Comparison of ENCODE assay signal across 36 mouse cellular contexts in genomic region chr2:126781478-126781877, GRCm38 (mm10). TPM values are rescaled to one million over a fixed set of nuclear protein-coding genes. Genes with fewer than 3 reads are reported as not detected.
"Had no signal": no experiment of that assay in that cellular context is flagged by ENCODE, and none has a peak within 500 bp of the region (broad histone marks: within the 10 kb centered on the region; RNA-seq: fewer than 3 reads in every experiment).

No protein-coding gene starts in this region.

- H3K9ac ChIP-seq: heart, embryonic 12.5 days; heart, embryonic 13.5 days; heart, embryonic 15.5 days; hindbrain, embryonic 12.5 days; hindbrain, embryonic 13.5 days; hindbrain, embryonic 14.5 days; hindbrain, embryonic 15.5 days; intestine, embryonic 15.5 days; kidney, embryonic 15.5 days had no signal

- H3K9me3 ChIP-seq: heart, embryonic 10.5 days; heart, embryonic 12.5 days; heart, embryonic 13.5 days; heart, embryonic 15.5 days; hindbrain, embryonic 10.5 days; hindbrain, embryonic 12.5 days; hindbrain, embryonic 13.5 days; hindbrain, embryonic 15.5 days; intestine, embryonic 15.5 days; kidney, embryonic 15.5 days had no signal

- H3K4me2 ChIP-seq: heart, embryonic 11.5 days; heart, embryonic 12.5 days; heart, embryonic 13.5 days; heart, embryonic 15.5 days; hindbrain, embryonic 12.5 days; hindbrain, embryonic 13.5 days; hindbrain, embryonic 14.5 days; hindbrain, embryonic 15.5 days; intestine, embryonic 15.5 days; kidney, embryonic 15.5 days had no signal

- H3K36me3 ChIP-seq: heart, embryonic 10.5 days; heart, embryonic 12.5 days; heart, embryonic 13.5 days; heart, embryonic 15.5 days; hindbrain, embryonic 10.5 days; hindbrain, embryonic 12.5 days; hindbrain, embryonic 13.5 days; hindbrain, embryonic 15.5 days; intestine, embryonic 15.5 days; kidney, embryonic 15.5 days had no signal

- H3K4me1 ChIP-seq: heart, embryonic 10.5 days; heart, embryonic 12.5 days; heart, embryonic 13.5 days; heart, embryonic 15.5 days; hindbrain, embryonic 12.5 days; hindbrain, embryonic 13.5 days; hindbrain, embryonic 15.5 days; intestine, embryonic 15.5 days; kidney, embryonic 15.5 days had no signal

- H3K27ac ChIP-seq: heart, embryonic 10.5 days; heart, embryonic 13.5 days; heart, embryonic 15.5 days; hindbrain, embryonic 10.5 days; hindbrain, embryonic 12.5 days; hindbrain, embryonic 13.5 days; hindbrain, embryonic 14.5 days; hindbrain, embryonic 15.5 days; hindbrain, postnatal 0 days; intestine, embryonic 15.5 days; kidney, embryonic 15.5 days; kidney, postnatal 0 days; layer of hippocampus, adult 2 months; left cerebral cortex, adult 2 months had no signal

- ATAC-seq: hindbrain, embryonic 16.5 days; hindbrain, postnatal 0 days; inflammation-experienced regulatory T-cells, adult 6 months; intestine, embryonic 15.5 days; intestine, embryonic 16.5 days; intestine, postnatal 0 days had no signal

- H3K4me3 ChIP-seq: heart, embryonic 10.5 days; heart, embryonic 12.5 days; heart, embryonic 13.5 days; heart, embryonic 15.5 days; hindbrain, embryonic 10.5 days; hindbrain, embryonic 12.5 days; hindbrain, embryonic 13.5 days; hindbrain, embryonic 15.5 days; intestine, embryonic 15.5 days; kidney, embryonic 15.5 days; layer of hippocampus, adult 2 months; left cerebral cortex, adult 2 months had no signal

- DNase-seq: heart, postnatal 14 days; heart, postnatal 36 days; heart, postnatal 4 days; kidney, adult 11 months; kidney, adult 18-20 months; kidney, adult 2 months; kidney, adult 8-10 months; kidney, adult 9 months; kidney, postnatal 10 days; kidney, postnatal 14 days; kidney, postnatal 25 days; kidney, postnatal 36 days; kidney, postnatal 4 days; layer of hippocampus, adult 9-11 months; layer of hippocampus, postnatal 36 days had no signal

- H3K27me3 ChIP-seq: heart, embryonic 12.5 days; heart, embryonic 13.5 days; heart, embryonic 15.5 days; hindbrain, embryonic 12.5 days; hindbrain, embryonic 13.5 days; hindbrain, embryonic 15.5 days; intestine, embryonic 15.5 days; kidney, embryonic 15.5 days had no signal

RNA-seq across cellular contexts. Expression of gene Usp50, which starts 1.8 kb away (rescaled TPM):
- total RNA-seq: heart, postnatal 25 days; heart, postnatal 36 days; heart, postnatal 4 days had no signal
